Mouse (Mus musculus): ENCODE results near the gene Fmo5.

DNA sequence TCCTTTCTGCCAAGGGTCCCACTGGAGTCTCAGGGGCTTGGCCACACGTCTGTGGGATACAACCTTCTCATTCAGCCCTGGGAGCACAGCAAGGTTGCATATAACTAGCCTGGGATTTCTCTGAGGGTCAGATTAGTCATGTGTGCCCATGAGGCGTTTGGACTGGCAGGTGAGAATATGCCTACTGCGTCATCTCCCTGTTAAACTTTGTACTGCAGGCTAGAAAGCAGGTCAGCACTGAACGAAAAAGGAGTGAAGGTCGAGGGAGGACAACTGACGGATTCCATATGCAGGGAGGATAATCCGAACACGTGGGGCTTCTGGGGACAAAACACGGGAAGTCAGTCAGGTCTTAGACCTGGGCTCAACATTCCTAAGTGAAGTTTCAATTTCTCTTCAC, 68.7 kb downstream of the Fmo5 start:
- TF ChIP-seq CTCF (IDR thresholded peaks at IDR 0.05; ENCODE audit: control insufficient read depth, insufficient read depth, insufficient read length) (no peak), FOSL1 (IDR thresholded peaks at IDR 0.05; ENCODE audit: insufficient read depth, low read length, poor library complexity, severe bottlenecking) (no peak), CEBPB (IDR thresholded peaks at IDR 0.05; ENCODE audit: low read depth) (no peak), MYOG (IDR thresholded peaks at IDR 0.05; ENCODE audit: control insufficient read depth, extremely low read depth, insufficient read length) (no peak), MYOD1 (IDR thresholded peaks at IDR 0.05; ENCODE audit: control insufficient read depth, insufficient read length, low read depth) (no peak)
